Comparison of ENCODE assay signal across 9 mouse cellular contexts in the genomic region with DNA sequence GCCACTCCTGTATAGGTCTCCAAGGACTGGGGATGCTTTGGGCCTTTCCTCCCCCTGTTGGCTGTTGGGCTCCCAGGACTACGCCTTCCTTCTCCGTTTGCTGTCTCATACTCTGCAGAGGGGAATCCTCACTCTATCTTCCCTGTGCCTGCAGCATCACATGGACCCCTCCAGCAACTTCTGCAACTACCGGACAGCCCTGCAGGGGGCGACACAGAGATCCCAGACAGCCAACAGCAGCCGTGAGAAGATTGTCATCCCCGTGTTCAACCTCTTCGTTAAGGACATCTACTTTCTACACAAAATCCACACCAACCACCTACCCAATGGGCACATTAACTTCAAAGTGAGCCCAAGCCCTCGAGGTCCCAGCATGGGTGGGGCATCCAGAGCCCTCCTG. TPM values are rescaled to one million over a fixed set of nuclear protein-coding genes. Genes with fewer than 3 reads are reported as not detected.
DNase-seq lines count a peak whose midpoint lies in the region; ATAC-seq and TF ChIP-seq lines count a peak whose summit lies in the region.
"Had no signal": no experiment of that assay in that cellular context is flagged by ENCODE, and none has a peak within 500 bp of the region (broad histone marks: within the 10 kb centered on the region; RNA-seq: fewer than 3 reads in every experiment).

No protein-coding gene starts in this region.

- H3K36me3 ChIP-seq in ES-Bruce4 (ENCODE audit: control insufficient read depth, insufficient read depth, low read length, poor library complexity, severe bottlenecking) = no peaks in the 10 kb centered on the region
- H3K36me3 ChIP-seq in liver, embryonic 11.5 days (ENCODE audit: control insufficient read depth, insufficient read depth, low read length) = no peaks in the 10 kb centered on the region

- no peak for TF ChIP-seq EP300 in ES-Bruce4 (IDR thresholded peaks at IDR 0.05; ENCODE audit: insufficient read depth, low read depth, low read length)

- TF ChIP-seq POLR2A in lung, adult 2 months (IDR thresholded peaks at IDR 0.05; ENCODE audit: borderline replicate concordance, extremely low read depth, low read depth, low read length) = no peak
- TF ChIP-seq POLR2A in ES-Bruce4 (IDR thresholded peaks at IDR 0.05; ENCODE audit: insufficient read depth, low read length) = no peak

- no peaks in the 10 kb centered on the region for H3K4me1 ChIP-seq in lung, adult 2 months (ENCODE audit: control insufficient read depth, insufficient read depth, low read length)
- H3K4me1 ChIP-seq in ES-Bruce4 (ENCODE audit: control insufficient read depth, insufficient read depth, low read length) = no peaks in the 10 kb centered on the region
- H3K4me1 ChIP-seq in liver, embryonic 11.5 days (replicated peaks; ENCODE audit: control insufficient read depth, insufficient read depth, low read length) = no peaks in the 10 kb centered on the region

- no peaks in the 10 kb centered on the region for H3K9me3 ChIP-seq in ES-Bruce4 (replicated peaks; ENCODE audit: control insufficient read depth, insufficient read depth, low read length, poor library complexity, severe bottlenecking)
- H3K9me3 ChIP-seq in liver, embryonic 11.5 days (ENCODE audit: control insufficient read depth, low read length) = no peaks in the 10 kb centered on the region

- no peak overlapping the region for H3K4me2 ChIP-seq in liver, embryonic 11.5 days

- no peak overlapping the region for H3K4me3 ChIP-seq in lung, adult 2 months (replicated peaks; ENCODE audit: extremely low read depth, low read depth, low read length)
- H3K4me3 ChIP-seq in ES-Bruce4 (ENCODE audit: low read depth, low read length) = no peak overlapping the region
- no peak overlapping the region for H3K4me3 ChIP-seq in liver, embryonic 11.5 days (ENCODE audit: low read depth, low read length)

- H3K27me3 ChIP-seq in ES-Bruce4 (ENCODE audit: control insufficient read depth, insufficient read depth, low read length, poor library complexity, severe bottlenecking) = no peaks in the 10 kb centered on the region
- H3K27me3 ChIP-seq in liver, embryonic 11.5 days (replicated peaks; ENCODE audit: control insufficient read depth, insufficient read depth, low read length) = no peaks in the 10 kb centered on the region

- no peak overlapping the region for H3K9ac ChIP-seq in ES-Bruce4 (ENCODE audit: low read depth, poor library complexity, severe bottlenecking)
- H3K9ac ChIP-seq in liver, embryonic 11.5 days (ENCODE audit: low read depth, low read length) = no peak overlapping the region

- H3K27ac ChIP-seq in ES-Bruce4 (ENCODE audit: insufficient read depth, low read length) = no peak overlapping the region
- no peak overlapping the region for H3K27ac ChIP-seq in liver, embryonic 11.5 days (ENCODE audit: low read depth, low read length)
- H3K27ac ChIP-seq: macrophage had no signal

- intact Hi-C loops in gastrocnemius, postnatal 14 days (cut with DNase I; ENCODE audit: low total_unique reads) = no loop called here
- intact Hi-C loops in heart, postnatal 36 days (cut with DNase I) = no loop called here

- DNase-seq in frontal cortex, adult 2 months (ENCODE audit: extremely low spot score in 1 of 2, low spot score in 1 of 2) = no peak
- no peak for DNase-seq in lung, adult 2 months
- no peak for DNase-seq in lung, postnatal 25 days (ENCODE audit: low spot score)
- DNase-seq in liver, embryonic 11.5 days (ENCODE audit: low spot score) = peak; percentile 33
- DNase-seq in gastrocnemius, postnatal 14 days = no peak
- DNase-seq in heart, postnatal 36 days = no peak

- ATAC-seq in frontal cortex, adult (ENCODE audit: low TSS enrichment) = peak; percentile 41; the same call in 1 of the 2 replicates
- no peak for ATAC-seq in liver, embryonic 11.5 days (replicated peaks; ENCODE audit: low FRiP score)

- WGBS in lung, adult 2 months = 57% methylated on average over 8 of the region's 8 CpGs
- WGBS in liver, embryonic 11.5 days = 48% methylated on average over 8 of the region's 8 CpGs

- TF ChIP-seq CTCF in lung, adult 2 months (IDR thresholded peaks at IDR 0.05; ENCODE audit: insufficient read depth, low read length) = peak; percentile 55
- TF ChIP-seq CTCF in ES-Bruce4 (IDR thresholded peaks at IDR 0.05; ENCODE audit: low read depth, low read length) = peak; percentile 79

RNA-seq across cellular contexts. Expression of a gene that starts 51.0 kb away (rescaled TPM):
- polyA plus RNA-seq in frontal cortex, adult 2 months (2012; rRNA removed) = 8.9 and 9.9 TPM in 2 replicates
- 8.0 and 10.7 TPM in 2 replicates for polyA plus RNA-seq in lung, adult 2 months (2012; rRNA removed)
- 6.0 and 7.1 TPM in 2 replicates for polyA plus RNA-seq in ES-Bruce4 (2011; ENCODE audit: insufficient read depth, insufficient read length, low read depth, missing spikeins)
- polyA plus RNA-seq in liver, embryonic 11.5 days (2014; fragmentation: Nextera tagmentation; extraction: Ambion mirVana) = 14.3 and 16.3 TPM in 2 replicates
- 10 to 100 TPM; 21.4 to 22.1 TPM for total RNA-seq in gastrocnemius, postnatal 14 days (2021)
- total RNA-seq in heart, postnatal 36 days (2021) = 10 to 100 TPM; 18.2 to 18.5 TPM
